Mouse (Mus musculus) kidney, postnatal 36 days (tissue): Measurements from ENCODE around the gene Foxs1.

Experiments used
- DNase-seq, 2 experiments: peaks; one replicate each; pipeline ENCODE4 v3.0.0; 2021 to 2022; ENCODE audit warnings: mixed read lengths in 2 of 2

Gene Foxs1

GRCm38 (mm10) chr2:152933048-152933447 lies at the start of gene Foxs1:
TSS of gene Foxs1 (minus strand) at chr2:152933208.
- DNase-seq = peak; percentile 45 to 53

- no peak for DNase-seq
Observed at GRCm38 (mm10) chr2:152976991-152977390, 44.0 kb upstream of the Foxs1 start.

GRCm38 (mm10) chr2:152965555-152965954 lies 32.5 kb upstream of the Foxs1 start:
- DNase-seq = no peak

GRCm38 (mm10) chr2:152962091-152962793 lies 29.2 kb upstream of the Foxs1 start, which contains the start of gene Ttll9:
TSS of gene Ttll9 (plus strand) at chr2:152962485.
- peak; percentile 88 to 92 for DNase-seq

GRCm38 (mm10) chr2:152958116-152958515 lies 25.1 kb upstream of the Foxs1 start:
- DNase-seq = peak; percentile 45 to 65

- DNase-seq = no peak
Observed at GRCm38 (mm10) chr2:152951850-152952720, 19.1 kb upstream of the Foxs1 start.

- DNase-seq = peak in 1 of 2 experiments; percentile 54
Observed at GRCm38 (mm10) chr2:152951065-152951849, 18.2 kb upstream of the Foxs1 start, which contains the start of gene Dusp15. TSS of gene Dusp15 (minus strand) at chr2:152951698.

- no peak for DNase-seq
Observed at GRCm38 (mm10) chr2:152950358-152951064, 17.5 kb upstream of the Foxs1 start.

GRCm38 (mm10) chr2:152948438-152949020 lies 15.5 kb upstream of the Foxs1 start:
- no peak for DNase-seq

- peak in 1 of 2 experiments; percentile 24 for DNase-seq
Observed at GRCm38 (mm10) chr2:152947098-152947497, 14.1 kb upstream of the Foxs1 start.

- no peak for DNase-seq
Observed at GRCm38 (mm10) chr2:152944013-152944412, 11.0 kb upstream of the Foxs1 start.

GRCm38 (mm10) chr2:152943568-152943967 lies 10.6 kb upstream of the Foxs1 start:
- DNase-seq = no peak

- no peak for DNase-seq
Observed at GRCm38 (mm10) chr2:152942898-152943515, 10.0 kb upstream of the Foxs1 start.

- DNase-seq = no peak
Observed at GRCm38 (mm10) chr2:152941776-152942175, 8.8 kb upstream of the Foxs1 start.

GRCm38 (mm10) chr2:152941106-152941505 lies 8.1 kb upstream of the Foxs1 start:
- no peak for DNase-seq

- DNase-seq = peak; percentile 27 to 74
Observed at GRCm38 (mm10) chr2:152939846-152940245, 6.8 kb upstream of the Foxs1 start.

- DNase-seq = peak; percentile 43 to 79
Observed at GRCm38 (mm10) chr2:152933614-152934013, 606 bp upstream of the Foxs1 start.

GRCm38 (mm10) chr2:152931456-152932160 lies 1.4 kb downstream of the Foxs1 start:
- peak in 1 of 2 experiments; percentile 25 for DNase-seq

- DNase-seq = peak; percentile 55 to 64
Observed at GRCm38 (mm10) chr2:152930276-152930675, 2.7 kb downstream of the Foxs1 start.

GRCm38 (mm10) chr2:152928988-152929370 lies 4.0 kb downstream of the Foxs1 start:
- no peak for DNase-seq
